Mouse (Mus musculus) thymus, postnatal 0 days (tissue): ENCODE measurements at regions not wholly inside any gene's neighbourhood (a gene's known extent, or its start where the extent isn't known, plus 50 kb on each side); places are given as distances from the start of the nearest gene placed in this dataset.

ENCODE experiments used
- DNase-seq: peaks from one replicate; pipeline ENCODE4 v3.0.0-alpha.2; 2015; ENCODE audit warnings: low spot score

GRCm38 (mm10) chr3:41476516-41476915, 79.0 kb upstream of the Jade1 start:
- DNase-seq: no peak

- no peak for DNase-seq
Measured at GRCm38 (mm10) chr3:41472586-41472985, 82.9 kb upstream of the Jade1 start.

GRCm38 (mm10) chr3:41469106-41469505, 86.4 kb upstream of the Jade1 start:
- no peak for DNase-seq

- no peak for DNase-seq
Measured at GRCm38 (mm10) chr3:41467857-41468256, 87.7 kb upstream of the Jade1 start.

- no peak for DNase-seq
Measured at GRCm38 (mm10) chr3:41465893-41466292, 89.6 kb upstream of the Jade1 start.

- DNase-seq: no peak
Measured at GRCm38 (mm10) chr3:41462953-41463644, 92.4 kb upstream of the Jade1 start.

GRCm38 (mm10) chr3:41460131-41460530, 95.4 kb upstream of the Jade1 start:
- no peak for DNase-seq

GRCm38 (mm10) chr3:41458156-41458555, 97.4 kb upstream of the Jade1 start:
- no peak for DNase-seq

GRCm38 (mm10) chr3:41453525-41453924, 102.0 kb upstream of the Jade1 start:
- no peak for DNase-seq

GRCm38 (mm10) chr3:41452716-41453090, 102.8 kb upstream of the Jade1 start:
- DNase-seq: no peak

GRCm38 (mm10) chr3:41452020-41452715, 103.4 kb upstream of the Jade1 start:
- no peak for DNase-seq

- DNase-seq: no peak
Measured at GRCm38 (mm10) chr3:41450696-41451095, 104.8 kb upstream of the Jade1 start.

- no peak for DNase-seq
Measured at GRCm38 (mm10) chr3:41444243-41444753, 111.2 kb upstream of the Jade1 start.

- no peak for DNase-seq
Measured at GRCm38 (mm10) chr3:41436238-41436637, 119.3 kb upstream of the Jade1 start.

GRCm38 (mm10) chr3:41433106-41433505, 122.4 kb upstream of the Jade1 start:
- no peak for DNase-seq

GRCm38 (mm10) chr3:41432376-41432775, 123.2 kb upstream of the Jade1 start:
- no peak for DNase-seq

GRCm38 (mm10) chr3:41430191-41430590, 125.3 kb upstream of the Jade1 start:
- no peak for DNase-seq

GRCm38 (mm10) chr3:41426946-41427345, 128.6 kb upstream of the Jade1 start:
- no peak for DNase-seq

- DNase-seq: no peak
Measured at GRCm38 (mm10) chr3:41425863-41426262, 129.7 kb upstream of the Jade1 start.

GRCm38 (mm10) chr3:41424142-41424939, 131.2 kb upstream of the Jade1 start:
- DNase-seq: no peak

- DNase-seq: no peak
Measured at GRCm38 (mm10) chr3:41423630-41424029, 131.9 kb upstream of the Jade1 start.
